Mouse (Mus musculus): ENCODE data around the gene Tnrc6a.

The Tnrc6a gene

DNA sequence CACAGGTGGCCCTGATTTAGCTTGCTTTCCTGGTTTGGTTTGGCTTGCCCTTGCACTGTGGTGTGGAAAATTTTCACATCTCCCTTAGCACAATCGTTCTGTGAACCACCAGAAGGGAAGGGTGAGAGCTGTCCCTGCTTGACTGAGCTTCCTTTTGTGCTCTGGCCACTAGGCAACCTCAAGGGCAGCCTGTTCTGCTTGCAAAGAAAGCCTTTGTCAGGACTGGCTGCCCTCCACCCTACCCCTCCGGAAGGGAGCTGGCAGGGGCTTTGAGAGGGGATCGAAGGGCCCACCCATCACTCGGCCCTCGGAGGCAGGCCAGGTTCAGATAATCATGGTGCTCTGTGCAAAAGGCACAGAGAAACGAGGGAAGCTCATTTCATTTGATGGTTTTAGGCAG lies 94.9 kb downstream of the Tnrc6a start:
- in situ Hi-C loops (cut with MboI; ENCODE audit: unreplicated experiment in 2 of 2): no loop called here

GRCm38 (mm10) chr7:123219781-123220632 lies 96.3 kb downstream of the Tnrc6a start:
- in situ Hi-C loops (cut with MboI; ENCODE audit: unreplicated experiment in 2 of 2): no loop called here

- in situ Hi-C loops (cut with MboI; ENCODE audit: unreplicated experiment in 2 of 2): no loop called here
Observed at GRCm38 (mm10) chr7:123220633-123220942, 96.9 kb downstream of the Tnrc6a start.

DNA sequence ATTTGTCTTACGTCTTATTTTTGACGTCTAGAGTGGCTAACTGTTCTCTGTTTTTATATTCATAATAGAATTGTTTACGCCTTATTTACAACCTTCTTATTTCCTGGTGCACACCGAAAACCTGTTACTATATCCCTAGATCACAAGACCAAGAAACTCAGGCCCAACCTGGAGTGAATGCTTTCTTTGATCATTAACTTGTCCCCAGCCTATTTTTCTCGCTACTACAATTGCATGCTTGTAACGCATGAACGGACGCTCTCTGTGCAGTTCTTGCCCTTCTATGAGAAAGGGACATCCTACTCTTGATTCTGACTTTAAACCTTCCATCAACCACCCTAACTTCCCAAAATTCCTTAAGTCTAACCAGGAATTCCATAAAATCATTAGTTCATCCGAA lies 100.4 kb downstream of the Tnrc6a start:
- in situ Hi-C loops (cut with MboI; ENCODE audit: unreplicated experiment in 2 of 2): no loop called here

- in situ Hi-C loops (cut with MboI; ENCODE audit: unreplicated experiment in 2 of 2): no loop called here
Observed at GRCm38 (mm10) chr7:123225159-123225558, 101.5 kb downstream of the Tnrc6a start.

DNA sequence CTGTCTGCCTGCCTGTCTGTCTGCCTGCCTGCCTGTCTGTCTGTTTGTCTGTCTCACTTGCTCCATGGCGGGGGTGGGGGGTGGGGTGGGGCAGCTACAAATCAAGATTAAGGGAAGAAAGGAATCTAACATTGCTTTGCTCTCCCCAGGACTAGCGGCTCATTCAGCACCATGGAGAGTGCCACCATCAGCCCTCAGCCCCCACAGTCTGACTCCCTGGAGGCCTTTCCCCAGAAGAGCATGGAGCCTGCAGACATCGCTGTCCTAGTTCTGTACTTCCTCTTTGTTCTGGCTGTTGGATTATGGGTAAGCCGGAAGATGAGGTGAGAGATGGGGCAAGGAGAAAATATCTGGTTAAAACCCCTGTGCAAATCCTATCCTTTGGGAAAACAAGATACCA lies 111.8 kb downstream of the Tnrc6a start:
- in situ Hi-C loops (cut with MboI; ENCODE audit: unreplicated experiment in 2 of 2): no loop called here

GRCm38 (mm10) chr7:123238621-123239020 lies 114.9 kb downstream of the Tnrc6a start:
- in situ Hi-C loops (cut with MboI; ENCODE audit: unreplicated experiment in 2 of 2): no loop called here

DNA sequence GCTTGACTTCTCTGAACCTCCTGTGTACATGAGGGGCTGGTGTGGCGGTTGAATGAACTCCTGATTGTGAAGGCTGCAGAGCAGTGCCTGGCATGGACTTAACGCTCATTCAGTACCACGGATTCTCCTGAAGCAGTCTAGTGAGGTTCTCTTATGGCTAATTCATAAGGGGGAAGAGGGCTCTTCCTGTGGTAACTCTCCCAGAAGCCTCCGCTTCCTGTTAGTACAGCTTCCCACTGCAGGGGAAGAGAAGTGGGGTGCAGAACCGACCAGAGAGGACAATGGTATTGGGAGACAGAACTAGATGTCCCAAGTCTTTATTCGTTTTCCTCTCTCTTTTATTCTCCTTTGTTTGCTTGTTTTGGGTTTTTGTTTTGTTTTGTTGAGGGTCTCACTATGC lies 116.4 kb downstream of the Tnrc6a start:
- in situ Hi-C loops (cut with MboI; ENCODE audit: unreplicated experiment in 2 of 2): no loop called here

DNA sequence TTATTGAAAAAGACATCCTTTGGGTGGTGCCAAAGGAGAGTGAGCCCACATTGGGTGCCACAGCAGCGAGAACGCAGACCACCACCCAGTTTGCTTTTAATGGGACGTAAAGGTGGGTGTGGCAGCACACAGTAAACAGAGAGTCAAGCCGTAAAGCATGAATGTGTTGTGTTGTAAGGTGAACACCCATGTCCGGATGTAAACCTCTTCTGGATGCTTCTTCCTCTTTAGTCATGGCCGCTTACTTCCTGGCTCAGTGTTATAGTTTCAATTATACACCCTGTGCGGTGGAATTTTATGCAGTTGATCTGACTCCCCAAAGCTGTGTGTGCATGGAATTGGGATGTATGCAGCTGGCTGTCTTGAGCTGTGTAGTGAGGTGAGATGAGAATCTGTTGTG lies 118.6 kb downstream of the Tnrc6a start:
- in situ Hi-C loops (cut with MboI; ENCODE audit: unreplicated experiment in 2 of 2): no loop called here

DNA sequence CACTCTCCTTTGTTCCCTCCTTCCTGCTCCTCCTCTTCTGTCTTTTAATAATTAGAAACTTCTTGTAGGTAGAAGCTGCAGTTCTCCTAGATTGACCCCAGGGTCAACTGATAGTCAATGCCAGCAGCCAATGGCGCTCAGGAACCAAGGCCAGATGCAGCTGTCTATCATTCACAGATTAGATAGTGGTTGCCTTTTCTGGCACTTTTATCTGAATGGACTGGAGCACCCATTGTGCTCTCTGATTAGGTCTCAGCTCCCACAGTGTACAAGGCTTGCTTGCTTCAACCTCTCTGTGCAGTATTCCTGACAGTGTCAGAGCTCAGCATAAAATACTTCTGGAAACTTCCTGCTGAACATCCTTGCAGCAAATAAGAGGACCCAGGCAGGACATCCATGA lies 121.1 kb downstream of the Tnrc6a start:
- in situ Hi-C loops (cut with MboI; ENCODE audit: unreplicated experiment in 2 of 2): no loop called here

Data from v-Abl transformed pro-B cells (cell line).